Mouse (Mus musculus) liver, embryonic 12.5 days (tissue): ENCODE measurements around the gene Grm5. TPM values are rescaled to one million over a fixed set of nuclear protein-coding genes. Genes with fewer than 3 reads are reported as not detected.

Experiments used
- ATAC-seq: fragments of 200-750 bp; cut with Nextera tagmentation; 2 replicates; pipeline ENCODE4 v1.8.0; 2017; ENCODE audit warnings: moderate number of reproducible peaks, mild to moderate bottlenecking, moderate library complexity
- H3K27ac ChIP-seq: fragments of 300-500 bp; sonication (generic); 2 replicates; pipeline ENCODE4 v1.5.1; 2016; ENCODE audit warnings: mild to moderate bottlenecking
- H3K27me3 ChIP-seq: fragments of 300-500 bp; sonication (generic); replicated peaks from 2 replicates; pipeline ENCODE4 v1.6.1; 2016; ENCODE audit warnings: mild to moderate bottlenecking, moderate library complexity
- H3K36me3 ChIP-seq: fragments of 300-500 bp; sonication (generic); 2 replicates; pipeline ENCODE4 v1.6.1; 2016; ENCODE audit warnings: mild to moderate bottlenecking, moderate library complexity
- H3K4me1 ChIP-seq: fragments of 300-500 bp; sonication (generic); 2 replicates; pipeline ENCODE4 v1.6.1; 2016
- H3K4me2 ChIP-seq: fragments of 300-500 bp; sonication (generic); 2 replicates; pipeline ENCODE4 v1.6.1; 2016; ENCODE audit warnings: mild to moderate bottlenecking, moderate library complexity
- H3K4me3 ChIP-seq: fragments of 300-500 bp; sonication (generic); 2 replicates; pipeline ENCODE4 v1.5.1; 2016; ENCODE audit warnings: mild to moderate bottlenecking, moderate library complexity
- H3K9ac ChIP-seq: fragments of 300-500 bp; sonication (generic); 2 replicates; pipeline ENCODE4 v1.6.1; 2016; ENCODE audit warnings: mild to moderate bottlenecking, moderate library complexity
- H3K9me3 ChIP-seq: fragments of 300-500 bp; sonication (generic); replicated peaks from 2 replicates; pipeline ENCODE4 v1.6.1; 2016; ENCODE audit warnings: mild to moderate bottlenecking, moderate library complexity
- WGBS: fragments of 180-500 bp; shearing (Covaris S2); methylation state at CpG from one replicate; pipeline ENCODE4 v1.1.7; 2016; ENCODE audit not compliant: insufficient replicate concordance; 5-methylcytosine and 5-hydroxymethylcytosine counted together
- polyA plus RNA-seq: library from polyadenylated mRNA; unstranded; fragments of >200 nt; fragmentation: Nextera tagmentation; extraction: Ambion mirVana; gene quantifications from 2 replicates; pipeline ENCODE4 v1.2.1, GENCODE M21; 2016

Gene Grm5
- polyA plus RNA-seq: not detected in 2 replicates

DNA sequence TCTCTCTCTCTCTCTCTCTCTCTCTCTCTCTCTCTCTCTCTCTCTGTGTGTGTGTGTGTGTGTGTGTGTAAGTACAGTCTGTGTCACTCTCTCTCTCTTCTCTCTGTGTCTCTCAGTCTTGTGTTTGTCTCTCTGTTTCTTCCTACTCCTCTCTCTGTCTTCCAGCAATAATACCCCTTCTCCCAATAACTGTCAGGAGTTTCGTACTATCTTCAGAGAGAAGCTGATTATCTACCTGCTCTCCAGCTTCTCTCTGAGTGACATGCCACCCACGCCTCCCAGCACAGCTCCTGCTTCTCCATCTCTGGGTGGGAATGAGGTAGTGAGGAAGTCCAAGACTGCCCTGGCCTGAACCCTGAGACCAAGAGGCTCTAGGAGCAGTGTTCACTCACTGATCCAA is at the start of gene Grm5:
Gene Grm5 (plus strand): TSS at position 301 of the 400 bp plus-strand sequence.
- no peak within 1 kb of the TSS for H3K4me2 ChIP-seq
- H3K36me3 ChIP-seq: no peaks in the 10 kb centered on the region
- no peak within 1 kb of the TSS for H3K4me3 ChIP-seq

DNA sequence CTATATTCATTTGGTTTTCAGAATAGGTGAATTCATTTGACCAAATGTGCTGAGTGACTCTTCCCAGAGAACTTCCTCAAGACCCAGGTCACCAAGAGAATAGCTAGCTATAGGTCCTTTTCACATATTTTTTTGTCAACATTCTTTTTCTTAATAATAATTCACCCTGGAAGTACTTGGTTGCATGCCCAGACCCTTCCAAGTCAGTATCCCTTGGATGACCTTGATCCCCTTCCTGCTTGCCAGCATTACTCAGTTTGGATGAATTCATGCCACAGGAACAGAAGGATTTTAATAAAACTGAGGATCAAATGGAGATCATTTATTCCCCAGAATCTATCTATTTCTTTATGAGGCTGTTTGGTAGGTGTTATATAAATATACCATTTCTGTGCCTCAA is 44.9 kb upstream of the Grm5 start:
- Histone ChIP-seq H3K9me3 (no peaks in the 10 kb centered on the region), H3K9ac (no peak overlapping the region), H3K4me1 (no peaks in the 10 kb centered on the region), H3K27me3 (no peaks in the 10 kb centered on the region), H3K4me3 (no peak overlapping the region), H3K4me2 (no peak overlapping the region), H3K27ac (no peak overlapping the region), H3K36me3 (no peaks in the 10 kb centered on the region)
- no peak for ATAC-seq

More for the DNA sequence above, at the start of gene Grm5:
- Histone ChIP-seq H3K27ac (no peak within 1 kb of the TSS), H3K27me3 (peaks cover 10% of the 10 kb centered on the region), H3K9me3 (no peaks in the 10 kb centered on the region), H3K4me1 (no peaks in the 10 kb centered on the region), H3K9ac (no peak within 1 kb of the TSS)
- ATAC-seq: no peak
- 20% methylated on average over 2 of the region's 2 CpGs for WGBS

DNA sequence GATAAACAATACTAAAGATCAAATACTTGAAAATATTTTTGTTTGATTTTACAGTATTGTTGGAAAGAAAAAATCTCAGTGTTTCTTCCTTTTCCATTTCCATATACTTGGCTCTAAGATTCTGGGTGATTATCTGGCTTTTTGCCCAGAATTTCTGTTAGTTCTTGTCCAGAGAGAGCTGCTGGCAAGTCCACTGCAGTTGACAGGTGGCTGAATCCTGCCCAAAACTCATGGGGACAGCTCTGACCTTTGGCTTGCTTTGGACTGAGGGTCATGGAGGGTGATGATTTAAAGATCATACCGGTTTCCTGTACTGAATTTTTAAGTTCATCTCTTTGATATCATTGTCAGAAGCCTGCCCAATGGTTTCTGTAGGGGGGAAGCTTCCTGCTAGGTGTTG is 18.7 kb upstream of the Grm5 start:
- H3K27me3 ChIP-seq: no peaks in the 10 kb centered on the region

DNA sequence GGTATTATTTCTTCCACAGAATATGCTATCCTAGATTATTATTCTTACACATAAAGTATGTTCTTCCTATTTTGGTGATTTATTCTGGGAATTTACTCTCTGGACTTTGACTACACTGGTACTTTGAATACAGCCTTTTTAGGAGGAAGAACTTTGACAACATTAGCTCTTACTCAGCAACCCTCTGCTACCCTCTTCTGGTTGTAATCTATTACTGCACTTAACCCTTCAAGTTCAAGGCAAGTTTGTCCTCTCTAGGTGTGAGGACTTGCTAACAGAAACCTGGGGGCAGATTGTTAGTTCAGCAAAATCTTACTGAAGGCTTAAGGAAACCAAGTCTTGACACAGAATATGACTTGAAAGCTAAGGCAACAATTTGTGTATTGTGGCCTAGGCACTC is 17.5 kb upstream of the Grm5 start:
- no peak overlapping the region for H3K27ac ChIP-seq
- ATAC-seq: no peak

More for the DNA sequence above, 18.7 kb upstream of the Grm5 start:
- Histone ChIP-seq H3K9ac (no peak overlapping the region), H3K4me3 (no peak overlapping the region), H3K4me1 (no peaks in the 10 kb centered on the region), H3K4me2 (no peak overlapping the region), H3K9me3 (no peaks in the 10 kb centered on the region), H3K27ac (no peak overlapping the region), H3K36me3 (no peaks in the 10 kb centered on the region)
- WGBS: 35% methylated on average over 1 of the region's 1 CpGs
- no peak for ATAC-seq

DNA sequence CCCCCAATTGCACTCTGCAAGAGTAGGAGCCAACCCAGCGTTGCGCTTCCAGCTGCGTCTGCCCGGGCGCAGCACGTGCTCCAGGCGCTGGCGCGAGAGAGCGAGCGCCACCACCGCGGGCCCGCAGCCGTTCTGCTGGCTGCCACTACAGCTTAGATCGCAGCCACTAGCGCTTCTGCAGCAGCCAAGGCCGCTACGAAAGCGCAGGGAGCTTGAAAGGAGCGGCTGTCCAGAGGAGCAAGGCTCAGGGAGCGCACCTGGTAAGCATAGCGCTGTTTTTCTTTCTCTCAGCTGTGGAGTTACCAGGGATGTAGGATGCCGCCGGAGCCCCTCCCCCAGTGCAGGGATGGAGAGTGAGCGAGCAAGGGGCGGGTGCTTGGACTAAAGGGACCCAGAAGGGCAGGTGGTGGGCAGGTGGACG is 323 bp downstream of the Grm5 start:
- no peaks in the 10 kb centered on the region for H3K9me3 ChIP-seq
- no peak overlapping the region for H3K4me3 ChIP-seq
- no peaks in the 10 kb centered on the region for H3K4me1 ChIP-seq
- H3K4me2 ChIP-seq: no peak overlapping the region
- no peak overlapping the region for H3K9ac ChIP-seq
- no peaks in the 10 kb centered on the region for H3K36me3 ChIP-seq
- H3K27me3 ChIP-seq: peaks cover 10% of the 10 kb centered on the region
- no peak overlapping the region for H3K27ac ChIP-seq
- no peak for ATAC-seq
- WGBS: 5% methylated on average over 28 of the region's 28 CpGs

More for the DNA sequence above, 17.5 kb upstream of the Grm5 start:
- Histone ChIP-seq H3K4me1 (no peaks in the 10 kb centered on the region), H3K4me3 (no peak overlapping the region), H3K4me2 (no peak overlapping the region), H3K9me3 (no peaks in the 10 kb centered on the region), H3K36me3 (no peaks in the 10 kb centered on the region), H3K9ac (no peak overlapping the region), H3K27me3 (no peaks in the 10 kb centered on the region)

DNA sequence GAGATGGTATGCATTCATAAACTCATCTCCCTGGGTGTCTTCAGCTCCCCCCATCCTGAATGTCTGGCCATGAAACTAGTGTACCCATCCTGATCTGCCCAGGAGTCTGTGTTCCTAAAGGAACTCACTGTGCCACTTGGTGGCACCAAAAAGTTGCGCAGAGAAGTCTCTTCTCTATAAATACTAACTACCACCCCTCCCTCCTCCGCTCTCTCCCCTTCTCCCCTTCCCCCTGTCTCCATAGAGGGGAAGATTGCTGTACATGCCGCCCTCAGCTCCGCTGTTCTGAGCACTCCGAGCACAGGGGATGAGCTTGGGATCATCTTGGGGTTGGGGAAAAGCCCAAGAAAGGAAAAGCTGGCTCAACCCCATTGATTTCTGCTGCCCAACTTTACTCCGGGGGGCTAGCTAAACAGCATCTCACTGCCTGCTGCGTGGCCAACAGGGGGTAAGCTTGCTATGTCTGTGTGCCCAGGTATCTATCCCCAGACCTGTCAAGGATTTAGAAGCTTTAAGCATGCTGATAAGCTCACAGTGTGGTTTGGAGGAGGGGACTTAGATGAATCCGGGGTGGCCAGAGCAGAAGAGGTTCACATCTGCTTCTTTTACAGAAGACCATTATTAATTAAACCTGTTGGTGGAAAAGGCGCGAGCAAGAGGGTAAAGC is 2.4 kb downstream of the Grm5 start:
- no peak for ATAC-seq
- no peaks in the 10 kb centered on the region for H3K4me1 ChIP-seq
- 20% methylated on average over 10 of the region's 10 CpGs for WGBS
- no peak overlapping the region for H3K4me3 ChIP-seq
- H3K27ac ChIP-seq: no peak overlapping the region
- no peaks in the 10 kb centered on the region for H3K9me3 ChIP-seq
- peaks cover 10% of the 10 kb centered on the region for H3K27me3 ChIP-seq
- H3K36me3 ChIP-seq: no peaks in the 10 kb centered on the region
- H3K4me2 ChIP-seq: no peak overlapping the region
- no peak overlapping the region for H3K9ac ChIP-seq

DNA sequence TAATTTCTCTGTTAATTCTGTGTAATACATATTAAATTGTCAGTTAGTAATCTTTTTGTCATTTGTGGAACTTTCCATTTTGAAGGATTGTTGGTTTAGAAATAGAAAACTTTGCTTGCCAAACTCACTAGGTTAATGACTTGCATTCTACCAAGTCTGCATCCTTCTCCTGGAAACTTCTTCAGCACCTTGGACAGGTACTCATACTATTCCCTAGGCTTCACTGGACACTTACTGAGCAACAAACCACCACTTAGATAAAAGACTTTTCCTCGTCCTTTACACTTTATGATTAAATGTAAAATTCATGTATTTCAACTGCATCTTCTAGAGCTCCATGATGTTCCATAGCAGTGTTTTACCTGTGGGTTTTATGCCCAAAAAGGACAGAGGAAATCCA is 4.0 kb downstream of the Grm5 start:
- Histone ChIP-seq H3K9ac (no peak overlapping the region), H3K9me3 (no peaks in the 10 kb centered on the region), H3K36me3 (no peaks in the 10 kb centered on the region), H3K27me3 (peaks cover 10% of the 10 kb centered on the region), H3K27ac (no peak overlapping the region), H3K4me1 (no peaks in the 10 kb centered on the region), H3K4me3 (no peak overlapping the region), H3K4me2 (no peak overlapping the region)
- no peak for ATAC-seq
- WGBS: 24% methylated on average over 1 of the region's 1 CpGs

DNA sequence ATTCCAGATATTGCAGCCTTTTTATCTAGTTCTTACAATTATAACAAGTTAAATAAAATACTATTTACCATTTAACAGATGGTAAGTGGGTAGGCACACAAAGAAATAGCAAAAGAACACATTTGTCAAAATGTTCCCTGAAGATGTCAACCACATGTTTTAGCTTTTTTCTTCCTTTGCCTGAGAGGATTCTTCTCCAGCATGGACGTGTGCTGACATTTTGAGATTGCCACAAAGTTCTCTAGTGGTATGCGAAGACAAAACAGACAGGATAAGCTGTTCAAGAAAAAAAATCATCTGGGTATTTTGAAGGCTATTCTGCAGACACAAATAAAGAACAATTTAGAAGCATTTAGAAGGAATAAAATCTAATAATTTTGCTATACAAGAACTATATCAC is 42.3 kb downstream of the Grm5 start:
- H3K4me1 ChIP-seq: no peaks in the 10 kb centered on the region
- ATAC-seq: no peak
- H3K9ac ChIP-seq: no peak overlapping the region
- no peak overlapping the region for H3K4me3 ChIP-seq
- H3K27ac ChIP-seq: no peak overlapping the region
- no peaks in the 10 kb centered on the region for H3K36me3 ChIP-seq
- 36% methylated on average over 2 of the region's 2 CpGs for WGBS
- H3K9me3 ChIP-seq: no peaks in the 10 kb centered on the region
- no peak overlapping the region for H3K4me2 ChIP-seq
- no peaks in the 10 kb centered on the region for H3K27me3 ChIP-seq

DNA sequence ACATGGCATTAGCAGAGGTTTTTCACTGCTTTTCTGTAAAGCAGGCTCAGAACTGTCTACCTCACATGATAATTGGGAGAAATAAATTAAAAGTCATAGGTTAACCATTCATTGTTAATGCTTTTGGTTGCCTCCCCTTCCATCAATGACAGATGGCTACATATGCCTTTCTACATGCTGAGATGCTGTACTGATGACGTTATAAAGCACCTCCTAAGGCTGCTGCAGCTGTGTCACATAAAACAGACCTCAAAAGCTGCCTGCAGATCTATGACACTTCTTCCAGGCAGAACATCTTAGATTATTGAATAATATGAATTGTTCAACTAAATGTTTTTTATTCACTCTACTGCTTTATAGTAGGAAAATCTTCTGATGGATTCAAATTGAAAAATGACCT is 51.6 kb downstream of the Grm5 start:
- Histone ChIP-seq H3K27me3 (no peaks in the 10 kb centered on the region), H3K4me2 (no peak overlapping the region), H3K27ac (no peak overlapping the region), H3K4me1 (no peaks in the 10 kb centered on the region), H3K9ac (no peak overlapping the region), H3K4me3 (no peak overlapping the region), H3K9me3 (no peaks in the 10 kb centered on the region), H3K36me3 (no peaks in the 10 kb centered on the region)
- 22% methylated on average over 1 of the region's 1 CpGs for WGBS
- no peak for ATAC-seq

DNA sequence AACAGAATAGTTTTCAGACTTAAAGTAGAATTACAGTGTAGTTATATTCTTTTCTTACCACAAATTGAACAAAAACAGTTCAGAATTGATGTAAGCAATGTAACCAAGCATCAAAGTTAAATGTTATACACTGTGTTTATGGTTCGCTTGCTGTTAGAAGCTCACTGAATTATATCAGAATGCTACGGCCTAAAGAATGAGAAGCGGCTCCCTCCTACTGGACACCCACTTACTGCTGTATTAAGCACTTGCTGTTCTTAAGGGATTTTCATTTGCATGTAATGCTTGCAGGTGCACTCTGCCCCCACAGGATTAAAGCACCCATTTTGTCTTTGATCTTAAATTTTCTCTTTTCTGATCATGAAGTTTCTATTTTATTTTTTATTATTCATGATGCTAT is 66.6 kb downstream of the Grm5 start:
- Histone ChIP-seq H3K4me1 (no peaks in the 10 kb centered on the region), H3K4me2 (no peak overlapping the region), H3K9ac (no peak overlapping the region), H3K4me3 (no peak overlapping the region), H3K27ac (no peak overlapping the region), H3K36me3 (no peaks in the 10 kb centered on the region), H3K27me3 (no peaks in the 10 kb centered on the region), H3K9me3 (no peaks in the 10 kb centered on the region)
- ATAC-seq: no peak
- 78% methylated on average over 3 of the region's 3 CpGs for WGBS

DNA sequence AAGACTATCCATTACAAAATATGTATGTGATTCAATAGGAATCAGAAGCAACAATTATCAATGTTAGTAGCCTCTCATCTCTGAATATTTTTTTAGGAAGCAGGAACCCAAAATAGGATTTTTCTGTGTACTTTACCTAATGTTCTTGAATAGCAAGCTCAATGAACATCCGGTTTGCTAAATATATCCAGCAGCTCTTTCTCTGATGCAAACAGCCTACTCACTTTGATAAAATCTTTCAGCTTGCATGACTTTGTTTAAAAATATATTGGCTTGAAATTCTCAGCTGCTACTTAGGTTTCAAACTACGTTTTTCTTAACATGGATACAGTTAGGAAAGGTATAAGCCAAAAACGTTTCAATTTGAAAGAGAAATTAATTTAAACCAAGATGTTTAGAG is 77.8 kb downstream of the Grm5 start:
- Histone ChIP-seq H3K27ac (no peak overlapping the region), H3K9ac (no peak overlapping the region), H3K27me3 (no peaks in the 10 kb centered on the region), H3K36me3 (no peaks in the 10 kb centered on the region), H3K9me3 (no peaks in the 10 kb centered on the region), H3K4me1 (no peaks in the 10 kb centered on the region), H3K4me3 (no peak overlapping the region), H3K4me2 (no peak overlapping the region)
- ATAC-seq: no peak
- 43% methylated on average over 3 of the region's 3 CpGs for WGBS

DNA sequence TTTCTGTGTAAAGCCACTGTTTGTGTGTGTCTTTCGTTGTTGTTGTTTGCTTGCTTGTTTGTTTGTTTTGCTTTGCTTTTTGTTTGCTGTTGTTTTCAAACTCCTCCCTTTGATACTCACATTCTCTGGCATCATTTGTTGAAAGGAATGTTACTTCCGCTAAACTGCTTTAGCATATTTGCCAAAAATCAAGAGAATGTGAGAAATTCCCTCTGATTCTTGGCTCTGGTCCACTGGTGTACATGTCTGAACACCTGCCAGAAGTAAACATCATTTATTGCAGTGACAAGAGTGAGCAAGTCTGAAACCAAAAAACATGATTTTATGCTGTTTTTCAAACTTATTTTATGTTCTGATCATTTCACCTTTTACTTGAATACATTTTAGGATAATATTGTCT is 80.1 kb downstream of the Grm5 start:
- Histone ChIP-seq H3K4me1 (no peaks in the 10 kb centered on the region), H3K36me3 (no peaks in the 10 kb centered on the region), H3K27ac (no peak overlapping the region), H3K9ac (no peak overlapping the region), H3K27me3 (no peaks in the 10 kb centered on the region), H3K4me2 (no peak overlapping the region), H3K9me3 (no peaks in the 10 kb centered on the region), H3K4me3 (no peak overlapping the region)
- 67% methylated on average over 2 of the region's 2 CpGs for WGBS
- no peak for ATAC-seq

DNA sequence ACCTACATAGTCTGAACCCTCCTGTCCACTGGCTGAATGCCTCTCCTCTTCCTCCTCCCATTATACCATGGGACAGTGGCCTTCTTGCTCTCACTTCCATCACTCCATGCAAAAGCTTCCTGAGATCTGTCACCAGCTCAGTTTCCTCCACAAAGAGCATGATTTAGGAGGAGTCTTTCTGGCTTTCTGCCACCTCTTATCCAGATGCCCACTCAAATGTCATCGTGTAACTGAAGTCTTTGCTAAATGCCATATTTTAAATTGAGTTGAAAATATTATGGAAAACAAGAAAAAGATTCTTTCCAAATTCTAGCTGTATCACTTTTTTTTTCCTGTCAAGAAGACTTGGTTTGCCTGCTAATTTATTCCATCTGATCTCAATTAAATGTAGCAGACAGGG is 132.4 kb downstream of the Grm5 start:
- H3K4me1 ChIP-seq: no peaks in the 10 kb centered on the region
- ATAC-seq: no peak
- H3K4me3 ChIP-seq: no peak overlapping the region
- H3K36me3 ChIP-seq: no peaks in the 10 kb centered on the region
- no peak overlapping the region for H3K9ac ChIP-seq
- WGBS: 51% methylated on average over 1 of the region's 1 CpGs
- no peak overlapping the region for H3K27ac ChIP-seq
- no peaks in the 10 kb centered on the region for H3K9me3 ChIP-seq
- H3K4me2 ChIP-seq: no peak overlapping the region
- H3K27me3 ChIP-seq: no peaks in the 10 kb centered on the region
